Mouse (Mus musculus) ovary, adult 18-20 months (tissue): ENCODE data around the gene Osbpl11.
A peak's percentile ranks its signal among the peaks of the same experiment; 100 is the strongest.

Experiments
- DNase-seq: peaks from one replicate; pipeline ENCODE4 v3.0.0; 2022; ENCODE audit warnings: low spot score, mixed read lengths

Osbpl11 gene

GRCm38 (mm10) chr16:33244136-33244691, 59.3 kb downstream of the Osbpl11 start:
- DNase-seq, result no peak

DNA sequence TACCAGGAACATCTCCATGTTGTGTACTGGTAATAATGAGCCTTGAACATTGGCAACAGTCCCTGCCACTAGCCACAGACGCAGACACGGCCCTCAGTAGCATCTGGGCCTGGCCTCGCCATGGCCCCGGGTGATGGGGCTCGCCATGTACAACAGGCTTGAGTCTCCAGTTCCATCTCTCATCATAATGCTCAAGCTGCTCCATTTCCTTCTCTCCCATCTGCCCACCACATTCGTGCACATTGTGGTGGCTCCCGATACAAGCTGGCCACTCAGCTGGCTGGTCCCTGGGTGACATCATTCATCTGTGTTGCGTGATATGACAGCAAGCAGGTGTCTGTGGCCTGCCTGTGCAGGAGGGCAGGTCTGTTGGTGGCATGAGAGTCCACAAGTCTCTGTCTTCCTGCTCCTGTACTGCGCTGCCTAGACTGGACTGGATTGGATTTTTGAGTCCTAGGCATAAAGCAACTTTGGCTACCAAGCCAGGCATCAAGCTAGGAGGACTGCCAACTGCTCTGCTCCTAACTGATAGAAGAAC, 60.1 kb downstream of the Osbpl11 start:
- DNase-seq, result no peak

DNA sequence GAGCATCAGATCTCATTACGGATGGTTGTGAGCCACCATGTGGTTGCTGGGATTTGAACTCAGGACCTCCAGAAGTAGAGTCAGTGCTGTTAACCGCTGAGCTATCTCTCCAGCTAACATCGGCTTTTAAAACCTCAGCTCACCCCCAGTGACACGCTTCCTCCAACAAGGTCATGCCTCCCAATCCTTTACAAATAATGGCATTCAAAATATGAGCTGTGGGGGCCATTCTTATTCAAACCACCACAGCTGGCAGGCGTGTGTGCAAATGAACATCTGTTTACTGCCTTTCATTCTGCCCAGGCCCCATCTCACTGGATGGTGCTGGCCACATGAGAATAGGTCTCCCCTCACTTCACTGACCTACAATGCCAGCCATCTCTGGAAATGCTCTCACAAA, 61.7 kb downstream of the Osbpl11 start:
- no peak for DNase-seq

GRCm38 (mm10) chr16:33247006-33247405, 62.1 kb downstream of the Osbpl11 start:
- DNase-seq, result no peak

DNA sequence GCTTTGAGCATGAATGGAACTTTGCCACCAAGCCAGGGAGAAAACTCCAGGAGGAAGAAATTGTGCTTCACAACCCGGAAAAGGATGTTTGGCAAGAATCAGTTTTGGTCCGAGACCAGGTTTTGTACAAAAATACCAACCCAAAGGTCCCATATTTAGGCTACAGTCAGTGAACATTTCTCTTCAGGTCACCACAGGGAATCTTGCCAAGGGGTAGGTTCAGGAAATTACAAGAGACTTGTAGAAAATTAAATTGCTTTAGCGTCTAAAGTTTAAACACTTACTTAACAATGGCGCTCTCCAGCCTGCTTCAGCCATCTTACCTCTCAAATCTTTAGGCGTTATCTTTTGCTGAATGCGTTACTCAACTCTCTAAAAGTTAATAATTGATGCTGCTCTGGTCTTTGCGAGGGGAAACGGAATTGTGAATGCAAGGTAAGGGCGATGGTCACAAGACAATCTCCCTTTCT, 65.8 kb downstream of the Osbpl11 start:
- DNase-seq, result no peak

GRCm38 (mm10) chr16:33251194-33252051, 66.6 kb downstream of the Osbpl11 start, which contains the start of gene Snx4:
Gene Snx4 (plus strand): TSS chr16:33251442.
- DNase-seq, result peak; percentile 84

- no peak for DNase-seq
Measured at GRCm38 (mm10) chr16:33255601-33256000, 70.7 kb downstream of the Osbpl11 start.

DNA sequence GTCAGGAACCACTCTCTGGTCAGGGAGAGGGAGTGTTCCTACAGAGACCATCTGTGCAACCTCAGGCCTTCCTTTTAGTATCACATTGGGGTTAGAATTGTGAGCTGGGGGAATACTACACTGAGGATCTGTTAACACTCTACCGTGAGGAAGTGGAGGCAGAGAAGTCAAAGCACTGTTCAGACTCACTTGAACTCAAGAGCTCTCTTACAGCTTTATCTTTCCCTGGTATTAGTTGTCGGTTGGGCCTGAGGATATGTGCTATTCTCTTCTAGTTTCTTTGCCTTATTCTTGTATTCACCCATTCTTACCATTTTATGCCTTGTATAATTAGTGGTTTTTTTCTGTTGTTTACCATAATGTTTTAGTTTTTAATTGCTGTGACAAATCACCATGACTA, 73.7 kb downstream of the Osbpl11 start:
- no peak for DNase-seq

DNA sequence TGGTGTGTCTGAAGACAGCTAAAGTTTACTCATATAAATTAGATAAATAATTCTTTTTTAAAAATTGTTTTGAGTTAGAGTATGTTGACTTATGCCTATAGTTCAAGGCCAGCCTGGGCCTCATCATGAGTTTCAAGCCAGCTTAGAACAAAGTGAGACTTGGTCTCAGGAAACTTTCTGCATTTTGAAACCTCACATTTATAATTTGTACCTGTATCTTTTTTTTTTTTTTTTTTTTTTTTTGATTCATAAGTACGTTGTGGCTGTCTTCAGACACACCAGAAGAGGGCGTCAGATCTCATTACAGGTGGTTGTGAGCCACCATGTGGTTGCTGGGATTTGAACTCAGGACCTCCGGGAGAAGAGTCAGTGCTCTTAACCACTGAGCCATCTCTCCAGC, 75.0 kb downstream of the Osbpl11 start:
- DNase-seq, result no peak

GRCm38 (mm10) chr16:33260825-33261224, 76.0 kb downstream of the Osbpl11 start:
- DNase-seq, result no peak

DNA sequence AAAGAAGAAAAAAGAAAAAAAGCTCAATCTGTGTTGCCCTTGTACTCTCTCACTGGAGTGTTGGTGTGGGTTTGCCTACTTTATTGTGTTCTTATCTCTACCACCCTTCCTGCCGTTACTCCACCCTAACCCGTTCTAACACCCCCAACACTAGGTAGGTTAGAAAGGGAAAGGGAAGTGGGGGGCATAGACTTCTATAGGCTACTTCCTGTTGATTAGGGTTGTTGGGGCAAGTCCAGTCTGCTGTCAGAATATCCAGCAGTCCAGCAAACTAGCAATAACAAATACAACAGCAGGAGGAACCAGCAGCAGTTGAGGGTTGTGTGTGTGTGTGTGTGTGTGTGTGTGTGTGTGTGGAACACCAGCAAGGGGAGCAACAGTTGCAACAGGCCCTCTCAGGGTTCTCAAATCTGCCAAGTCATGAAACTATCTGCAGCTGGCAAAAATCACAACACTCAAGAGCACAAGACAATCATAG, 76.8 kb downstream of the Osbpl11 start:
- DNase-seq, result peak; percentile 47

DNA sequence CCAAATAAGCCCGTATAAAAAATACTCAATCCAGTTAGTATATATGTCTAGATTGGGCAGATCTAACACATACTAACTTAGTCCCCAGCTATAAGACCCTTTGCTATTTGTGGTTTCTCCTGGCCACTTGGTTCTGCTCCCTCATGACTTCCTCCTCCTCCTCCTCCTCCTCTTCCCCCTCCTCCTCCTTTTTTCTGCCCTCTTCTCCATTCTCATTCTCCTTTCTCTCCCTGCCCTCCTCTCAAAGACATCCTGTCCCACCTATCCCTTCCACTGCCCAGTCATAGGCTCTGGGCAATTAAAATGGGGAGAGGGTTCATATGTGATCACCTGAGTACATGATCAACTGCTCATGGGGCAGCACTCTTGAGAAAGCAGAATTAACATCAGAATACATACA, 77.2 kb downstream of the Osbpl11 start:
- no peak for DNase-seq

- DNase-seq, result no peak
Measured at GRCm38 (mm10) chr16:33267616-33268253, 82.9 kb downstream of the Osbpl11 start.

DNA sequence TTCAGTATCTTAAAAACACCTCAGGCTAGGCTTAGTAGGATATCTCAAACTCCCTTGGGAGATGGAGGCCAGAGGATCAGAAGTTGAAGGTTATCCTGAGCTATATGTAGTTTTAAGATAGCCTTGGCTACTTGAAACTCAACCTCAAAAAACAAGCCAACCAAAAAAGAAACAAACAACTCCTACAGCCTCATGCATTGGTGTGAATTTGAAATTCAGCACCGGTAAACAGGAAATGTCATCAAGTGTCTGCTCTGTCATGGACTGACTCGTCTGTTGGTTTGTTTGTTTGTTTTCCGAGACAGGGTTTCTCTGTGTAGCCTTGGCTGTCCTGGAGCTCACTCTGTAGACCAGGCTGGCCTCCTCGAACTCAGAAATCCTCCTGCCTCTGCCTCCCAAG, 87.0 kb downstream of the Osbpl11 start:
- no peak for DNase-seq

GRCm38 (mm10) chr16:33283079-33283478, 98.2 kb downstream of the Osbpl11 start:
- no peak for DNase-seq

GRCm38 (mm10) chr16:33288536-33288935, 103.7 kb downstream of the Osbpl11 start:
- no peak for DNase-seq

- DNase-seq, result no peak
Measured at GRCm38 (mm10) chr16:33289981-33290380, 105.1 kb downstream of the Osbpl11 start.

DNA sequence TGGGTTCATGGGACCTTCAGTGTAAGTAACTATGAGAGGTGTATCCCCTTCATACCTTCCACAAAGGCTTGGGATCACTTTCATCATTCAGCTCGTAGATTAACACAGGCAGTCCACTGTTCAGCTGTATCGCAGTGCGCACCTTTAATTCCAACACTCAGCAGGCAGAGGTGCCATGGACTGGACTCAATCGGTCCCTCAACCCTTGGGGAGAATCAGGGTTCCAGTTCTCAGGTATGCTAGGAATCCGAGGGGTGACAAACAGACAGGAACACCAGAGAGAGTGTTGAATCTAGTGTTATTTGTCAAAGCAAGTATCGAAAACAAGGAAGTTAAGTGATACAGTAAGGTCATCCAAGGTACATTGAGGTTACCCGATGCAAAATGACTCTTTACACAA, 107.4 kb downstream of the Osbpl11 start:
- no peak for DNase-seq
